Comparison of ENCODE assay signal across 16 mouse cellular contexts in genomic region chr13:44024612-44025011, GRCm38 (mm10).
DNase-seq lines count a peak whose midpoint lies in the region; ATAC-seq and TF ChIP-seq lines count a peak whose summit lies in the region.
"Had no signal": no experiment of that assay in that cellular context is flagged by ENCODE, and none has a peak within 500 bp of the region (broad histone marks: within the 10 kb centered on the region; RNA-seq: fewer than 3 reads in every experiment).

No protein-coding gene starts in this region.

- H3K4me3 ChIP-seq in heart, postnatal 0 days (ENCODE audit: low read depth, low read length) = no peak overlapping the region
- H3K4me3 ChIP-seq: embryonic facial prominence, embryonic 13.5 days; limb, embryonic 15.5 days had no signal

- TF ChIP-seq EP300 in heart, postnatal 0 days (IDR thresholded peaks at IDR 0.05; ENCODE audit: low read depth) = no peak

- peaks cover 25% of the 10 kb centered on the region for H3K4me1 ChIP-seq in heart, postnatal 0 days (ENCODE audit: control insufficient read depth, insufficient read depth)

- no peak for ATAC-seq in heart, postnatal 0 days (ENCODE audit: insufficient read depth, low read depth)
- ATAC-seq: intestine, embryonic 16.5 days had no signal

- DNase-seq in adrenal gland, postnatal 14 days = peak; percentile 17
- DNase-seq in adrenal gland, adult 8-10 months = no peak
- peak; percentile 30 for DNase-seq in kidney, adult 11 months
- DNase-seq in kidney, adult 18-20 months = no peak
- no peak for DNase-seq in heart, postnatal 0 days (ENCODE audit: low spot score)
- peak; percentile 60 for DNase-seq in kidney, postnatal 14 days
- DNase-seq in yolk sac, embryonic 10.5 days (ENCODE audit: low spot score) = no peak
- no peak for DNase-seq in MN1 (ENCODE audit: low spot score)
- DNase-seq: lung, postnatal 36 days; retina, postnatal 1 day; thymus, adult 2 months had no signal

- H3K27me3 ChIP-seq in heart, postnatal 0 days (ENCODE audit: control insufficient read depth, insufficient read depth, low read length) = no peaks in the 10 kb centered on the region
- H3K27me3 ChIP-seq: embryonic facial prominence, embryonic 13.5 days had no signal

- WGBS in heart, postnatal 0 days = 24% methylated on average over 3 of the region's 3 CpGs

- H3K4me2 ChIP-seq in heart, postnatal 0 days (ENCODE audit: low read depth, low read length) = no peak overlapping the region
- H3K4me2 ChIP-seq: embryonic facial prominence, embryonic 13.5 days; hindbrain, embryonic 14.5 days; limb, embryonic 15.5 days; midbrain, embryonic 11.5 days had no signal

- peak overlapping the region; percentile 7 for H3K27ac ChIP-seq in heart, postnatal 0 days (ENCODE audit: low read depth)
- H3K27ac ChIP-seq: embryonic facial prominence, embryonic 13.5 days; hindbrain, embryonic 14.5 days; limb, embryonic 15.5 days had no signal

- H3K9ac ChIP-seq in heart, postnatal 0 days (replicated peaks; ENCODE audit: low read depth, low read length) = no peak overlapping the region
- H3K9ac ChIP-seq: embryonic facial prominence, embryonic 13.5 days; hindbrain, embryonic 14.5 days; limb, embryonic 15.5 days had no signal

- TF ChIP-seq CTCF in heart, postnatal 0 days (IDR thresholded peaks at IDR 0.05; ENCODE audit: low read depth) = no peak

- H3K36me3 ChIP-seq in heart, postnatal 0 days (replicated peaks; ENCODE audit: control insufficient read depth, insufficient read depth, low read length) = no peaks in the 10 kb centered on the region
- H3K36me3 ChIP-seq: embryonic facial prominence, embryonic 13.5 days; limb, embryonic 15.5 days had no signal

- no peaks in the 10 kb centered on the region for H3K9me3 ChIP-seq in heart, postnatal 0 days (replicated peaks; ENCODE audit: control insufficient read depth, low read length)
- H3K9me3 ChIP-seq: embryonic facial prominence, embryonic 13.5 days; limb, embryonic 15.5 days had no signal

Comparison
In these comparisons a context has a peak if more than half of its experiments do, and no peak if none do; other contexts are left out.
1. DNase-seq: peak in adrenal gland, postnatal 14 days (single experiment), kidney, adult 11 months (single experiment) and kidney, postnatal 14 days (single experiment); none in adrenal gland, adult 8-10 months (single experiment), kidney, adult 18-20 months (single experiment), heart, postnatal 0 days (single experiment), yolk sac, embryonic 10.5 days (single experiment) and MN1 (single experiment).